Mouse (Mus musculus): ENCODE results near the gene Rhox4a2.
"Not testable (repeated sequence)": the region's sequence is repeated elsewhere in the genome, so short reads cannot be mapped to it uniquely, and the experiment has no call there.

Rhox4a2 gene

DNA sequence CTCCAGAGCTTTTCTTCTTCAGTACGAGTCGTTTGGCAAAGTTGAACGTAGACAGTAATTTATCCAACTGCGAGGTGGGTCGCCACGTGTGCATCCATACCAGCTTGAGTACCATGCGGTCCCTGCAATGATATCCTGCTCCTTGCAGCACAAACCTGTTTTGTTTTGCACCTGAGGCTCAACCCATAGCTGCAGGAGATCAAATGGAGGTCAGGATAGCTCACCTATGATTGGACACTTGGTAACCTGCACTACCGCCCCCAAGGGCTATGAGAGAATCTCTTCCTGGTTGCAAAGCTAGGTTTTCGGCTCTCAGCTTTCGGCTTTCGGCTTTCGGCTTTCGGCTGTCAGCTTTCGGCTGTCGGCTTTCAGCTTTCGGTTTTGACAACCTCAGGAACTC is at the start of gene Rhox4a2:
TSS of gene Rhox4a2 (plus strand) at position 301 of the 400 bp plus-strand sequence.
- in situ Hi-C loops (cut with MboI, MseI), result loop anchor here (25.0 kb wide), 1 partner anchor 122 kb away; the partner anchor contains the start of gene Rhox4d

DNA sequence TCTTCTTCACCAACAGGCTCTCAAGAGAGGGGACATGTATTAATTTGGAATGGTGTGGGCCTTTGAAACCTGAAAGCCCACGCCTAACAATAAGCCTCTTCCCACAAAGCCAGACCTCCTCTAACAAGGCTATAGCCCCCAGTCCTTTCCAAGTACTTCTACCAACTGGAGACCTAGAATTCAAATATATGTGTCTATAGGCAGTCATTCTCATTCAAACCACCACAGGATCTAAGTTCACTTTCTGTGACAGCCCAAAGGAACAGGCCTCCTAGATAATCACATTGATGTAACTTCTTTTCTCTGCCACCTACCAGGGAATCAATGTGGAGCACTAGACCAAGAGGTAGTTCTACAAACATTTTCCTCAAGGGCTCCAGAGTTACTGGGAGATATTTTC is 10.9 kb upstream of the Rhox4a2 start, which contains the start of gene Rhox3a2:
TSS of gene Rhox3a2 (plus strand) at position 301 of the 400 bp plus-strand sequence.
- in situ Hi-C loops (cut with MboI, MseI), result loop anchor here (25.0 kb wide), 1 partner anchor 133 kb away; the partner anchor contains the start of gene Rhox4d

DNA sequence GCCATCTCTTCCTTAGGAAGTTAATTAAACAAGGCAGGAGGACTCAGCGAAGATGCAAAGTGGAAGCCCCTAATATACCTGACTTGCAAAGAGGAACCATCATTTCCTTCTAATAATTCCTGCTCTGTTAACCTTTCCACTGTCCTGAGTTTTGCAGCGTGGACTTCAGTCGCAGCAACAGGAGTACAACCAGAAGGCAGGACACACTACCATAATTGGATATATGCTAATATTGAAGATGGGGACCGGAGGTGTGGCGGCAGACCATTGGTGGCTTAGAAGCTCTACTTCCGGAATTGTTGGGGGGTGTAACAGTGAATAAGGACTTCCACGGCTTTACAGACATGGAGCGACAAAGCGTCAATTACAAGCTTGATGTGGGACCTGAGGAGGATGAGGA is 21.1 kb downstream of the Rhox4a2 start, which contains the start of gene Rhox2b:
TSS of gene Rhox2b (plus strand) at position 301 of the 400 bp plus-strand sequence.
- in situ Hi-C loops (cut with MboI, MseI), result not testable (repeated sequence)

DNA sequence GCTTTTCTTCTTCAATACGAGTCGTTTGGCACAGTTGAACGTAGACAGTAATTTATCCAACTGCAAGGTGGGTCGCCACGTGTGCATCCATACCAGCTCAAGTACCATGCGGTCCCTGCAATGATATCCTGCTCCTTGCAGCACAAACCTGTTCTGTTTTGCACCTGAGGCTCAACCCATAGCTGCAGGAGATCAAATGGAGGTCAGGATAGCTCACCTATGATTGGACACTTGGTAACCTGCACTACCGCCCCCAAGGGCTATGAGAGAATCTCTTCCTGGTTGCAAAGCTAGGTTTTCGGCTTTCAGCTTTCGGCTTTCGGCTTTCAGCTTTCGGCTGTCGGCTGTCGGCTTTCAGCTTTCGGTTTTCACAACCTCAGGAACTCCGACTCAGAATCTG is 41.5 kb downstream of the Rhox4a2 start, which contains the start of gene Rhox4b:
TSS of gene Rhox4b (plus strand) at position 301 of the 400 bp plus-strand sequence.
- in situ Hi-C loops (cut with MboI, MseI), result loop anchor here (25.0 kb wide), 1 partner anchor 380 kb away; the partner anchor contains the start of gene Rhox5
